Mouse (Mus musculus): Measurements from ENCODE around the gene Cox6b1. TPM values are rescaled to one million over a fixed set of nuclear protein-coding genes. Genes with fewer than 3 reads are reported as not detected.
A peak's percentile ranks its signal among the peaks of the same experiment; 100 is the strongest.

Gene Cox6b1
- total and polyA plus RNA-seq, 3 experiments: 611 to 799 TPM; not detected in 1

DNA sequence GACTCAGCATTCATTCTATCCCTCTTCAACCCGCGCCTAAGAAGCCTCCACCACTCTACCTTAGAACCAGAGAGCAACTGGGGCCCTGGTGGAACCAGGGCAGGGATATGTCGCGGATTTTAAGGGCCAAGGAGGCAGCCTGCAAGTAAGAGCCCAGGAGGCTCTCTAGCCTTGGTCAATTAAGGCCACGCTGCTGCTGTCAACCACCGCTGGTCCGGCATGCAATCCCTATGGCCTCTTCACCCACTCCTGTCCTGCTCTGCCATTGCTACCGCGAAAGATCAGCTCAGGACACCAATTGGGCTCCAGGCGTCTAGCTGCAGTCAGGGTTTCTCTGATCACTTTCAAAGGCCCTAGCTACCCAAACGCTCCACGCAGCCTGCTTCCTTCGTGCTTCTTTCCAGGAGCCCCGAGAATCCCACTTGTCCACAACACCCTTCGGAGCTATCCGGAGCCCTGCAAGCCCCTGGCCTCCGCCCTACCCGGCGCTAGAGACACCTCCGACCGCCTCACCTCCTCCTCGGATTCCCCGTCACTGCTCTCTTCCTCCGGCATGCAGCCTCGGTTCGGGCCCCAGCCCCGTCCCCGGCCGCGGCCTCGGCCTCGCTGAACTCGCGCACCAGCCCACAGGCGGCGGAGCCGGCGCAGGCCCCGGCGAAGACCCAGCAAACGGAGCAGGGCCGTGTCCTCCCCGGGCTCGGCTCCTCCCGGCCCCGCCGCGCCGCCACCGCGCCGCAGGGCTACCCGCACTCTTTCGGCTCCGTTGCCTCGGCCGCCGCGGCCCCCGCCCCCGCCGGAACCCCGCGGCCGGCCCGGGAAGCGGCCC is 37.9 kb downstream of the Cox6b1 start:
- Histone ChIP-seq H3K36me3 (ENCODE audit: control insufficient read depth in 1 of 2, insufficient read depth in 2 of 2, low read length in 2 of 2) (peaks cover 4 to 10% of the 10 kb centered on the region in 2 experiments; a peak in 2 of 4 replicates), H3K4me1 (ENCODE audit: control insufficient read depth in 1 of 2, insufficient read depth in 2 of 2, low read length in 2 of 2) (peaks cover 4 to 25% of the 10 kb centered on the region in 2 experiments; a peak in 3 of 4 replicates)
- DNase-seq (ENCODE audit: low read depth, low spot score): peak; percentile 57

DNA sequence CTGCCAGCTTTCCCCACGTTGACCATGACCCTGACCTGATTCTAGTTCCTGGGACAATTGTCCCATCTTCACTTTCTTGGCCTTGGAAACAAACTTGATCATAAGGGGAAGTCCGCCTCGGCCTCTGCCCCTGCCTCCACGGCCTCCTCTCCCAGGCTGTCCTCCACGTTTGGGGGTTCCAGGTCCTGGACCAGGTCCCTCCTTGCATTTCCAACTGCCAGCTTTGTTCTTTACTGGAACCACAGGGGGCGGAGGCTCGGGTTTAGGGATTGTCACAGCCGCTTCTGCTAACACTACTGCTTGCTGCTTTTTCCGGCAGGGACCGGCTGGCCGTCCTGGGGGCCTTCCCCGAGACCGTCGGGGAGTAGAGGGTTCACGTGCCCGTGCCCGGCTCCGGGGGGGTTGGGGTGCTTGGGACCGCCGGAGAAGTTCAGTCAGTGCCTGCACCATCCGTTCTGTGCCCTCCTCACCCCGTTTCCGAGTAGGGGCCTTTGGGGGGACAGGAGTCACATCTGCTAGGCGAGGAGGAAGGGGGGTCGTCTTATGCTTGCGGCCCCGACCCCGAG is 39.4 kb downstream of the Cox6b1 start:
- no peak overlapping the region for H3K4me3 ChIP-seq (ENCODE audit: control insufficient read depth in 1 of 2, insufficient read depth in 1 of 2, low read depth in 2 of 2, low read length in 2 of 2)
- no peak overlapping the region for H3K9ac ChIP-seq (ENCODE audit: control insufficient read depth, low read depth, low read length, poor library complexity, severe bottlenecking)
- H3K79me2 ChIP-seq (ENCODE audit: control insufficient read depth, insufficient read depth, low read length, poor library complexity): peaks cover 36% of the 10 kb centered on the region
- DNase-seq (ENCODE audit: low read depth, low spot score): no peak
- peaks cover 3 to 12% of the 10 kb centered on the region in 2 experiments; a peak in 3 of 4 replicates for H3K4me1 ChIP-seq (ENCODE audit: control insufficient read depth in 1 of 2, insufficient read depth in 2 of 2, low read length in 2 of 2)
- no peak for TF ChIP-seq EP300 (IDR thresholded peaks at IDR 0.05; ENCODE audit: low read depth in 1 of 2, low read length in 2 of 2)
- TF ChIP-seq E2F4 (IDR thresholded peaks at IDR 0.05; ENCODE audit: borderline replicate concordance, low read depth, low read length): no peak
- no peak for TF ChIP-seq NRF1 (IDR thresholded peaks at IDR 0.05; ENCODE audit: insufficient read depth, low read depth, low read length, poor library complexity, severe bottlenecking)
- TF ChIP-seq MYC (IDR thresholded peaks at IDR 0.05; ENCODE audit: low read depth, low read length): no peak
- TF ChIP-seq SMC3 (IDR thresholded peaks at IDR 0.05; ENCODE audit: low read depth, low read length): no peak
- TF ChIP-seq RAD21 (IDR thresholded peaks at IDR 0.05; ENCODE audit: low read depth, low read length): no peak
- TF ChIP-seq ZC3H11A (IDR thresholded peaks at IDR 0.05; ENCODE audit: low read depth, low read length): no peak
- TF ChIP-seq JUND (IDR thresholded peaks at IDR 0.05; ENCODE audit: low read depth, low read length): no peak
- TF ChIP-seq ZMIZ1 (IDR thresholded peaks at IDR 0.05; ENCODE audit: low read depth, low read length): no peak
- TF ChIP-seq GATA1 (IDR thresholded peaks at IDR 0.05; ENCODE audit: low read depth, low read length): no peak
- no peak overlapping the region for H3K27ac ChIP-seq (ENCODE audit: control insufficient read depth, low read depth, low read length)
- no peaks in the 10 kb centered on the region for H3K9me3 ChIP-seq (replicated peaks; ENCODE audit: insufficient read depth, low read length)
- no peaks in the 10 kb centered on the region for H3K27me3 ChIP-seq (ENCODE audit: control insufficient read depth in 1 of 2, insufficient read depth in 2 of 2, low read length in 2 of 2)
- peaks cover 7 to 9% of the 10 kb centered on the region in 2 experiments; a peak in 2 of 4 replicates for H3K36me3 ChIP-seq (ENCODE audit: control insufficient read depth in 1 of 2, insufficient read depth in 2 of 2, low read length in 2 of 2)

More for the DNA sequence above, 37.9 kb downstream of the Cox6b1 start:
- TF ChIP-seq USF2 (IDR thresholded peaks at IDR 0.05; ENCODE audit: borderline replicate concordance in 1 of 2, insufficient read depth in 1 of 2, low read depth in 1 of 2, low read length in 2 of 2): no peak
- no peak for TF ChIP-seq RCOR1 (IDR thresholded peaks at IDR 0.05; ENCODE audit: low read depth, low read length)
- TF ChIP-seq SIN3A (IDR thresholded peaks at IDR 0.05; ENCODE audit: low read length): peak; percentile 61
- peak in 1 of 2 experiments; percentile 79; a peak in 2 of 4 replicates for TF ChIP-seq POLR2A (IDR thresholded peaks at IDR 0.05; ENCODE audit: control insufficient read depth in 1 of 2, insufficient read depth in 1 of 2, low read depth in 1 of 2, low read length in 2 of 2, poor library complexity in 1 of 2)
- no peak for TF ChIP-seq ZKSCAN1 (IDR thresholded peaks at IDR 0.05; ENCODE audit: low read depth, low read length)
- TF ChIP-seq UBTF (IDR thresholded peaks at IDR 0.05; ENCODE audit: borderline replicate concordance, insufficient read depth, low read depth, low read length): peak; percentile 83; the same call in 1 of the 2 replicates
- TF ChIP-seq SMC3 (IDR thresholded peaks at IDR 0.05; ENCODE audit: low read depth, low read length): no peak
- Histone ChIP-seq H3K79me2 (ENCODE audit: control insufficient read depth, insufficient read depth, low read length, poor library complexity) (peaks cover 36% of the 10 kb centered on the region), H3K9ac (ENCODE audit: control insufficient read depth, low read depth, low read length, poor library complexity, severe bottlenecking) (peak overlapping the region; percentile 93), H3K4me3 (ENCODE audit: control insufficient read depth in 1 of 2, insufficient read depth in 1 of 2, low read depth in 2 of 2, low read length in 2 of 2) (peak overlapping the region; percentile 83 to 99), H3K9me3 (replicated peaks; ENCODE audit: insufficient read depth, low read length) (no peaks in the 10 kb centered on the region), H3K27me3 (ENCODE audit: control insufficient read depth in 1 of 2, insufficient read depth in 2 of 2, low read length in 2 of 2) (no peaks in the 10 kb centered on the region), H3K27ac (ENCODE audit: control insufficient read depth, low read depth, low read length) (peak overlapping the region; percentile 50)
